Mouse (Mus musculus) hindbrain, postnatal 0 days (tissue): ENCODE results near the gene Zfp62. TPM values are rescaled to one million over a fixed set of nuclear protein-coding genes. Genes with fewer than 3 reads are reported as not detected.

Source experiments
- ATAC-seq: fragments of 200-750 bp; cut with Nextera tagmentation; 2 replicates; pipeline ENCODE4 v1.8.0; 2017; ENCODE audit warnings: mild to moderate bottlenecking, moderate TSS enrichment, moderate library complexity
- DNase-seq: peaks from one replicate; pipeline ENCODE4 v3.0.0-alpha.2; 2015; ENCODE audit warnings: low spot score
- H3K27ac ChIP-seq: fragments of 300-500 bp; sonication (generic); 2 replicates; pipeline ENCODE4 v1.5.1; 2014; ENCODE audit warnings: mild to moderate bottlenecking
- H3K27me3 ChIP-seq: fragments of 300-500 bp; sonication (generic); 2 replicates; pipeline ENCODE4 v1.6.1; 2014; ENCODE audit warnings: low read length, mixed read lengths; ENCODE audit not compliant: insufficient read depth
- H3K36me3 ChIP-seq: fragments of 300-500 bp; sonication (generic); 2 replicates; pipeline ENCODE4 v1.6.1; 2014; ENCODE audit warnings: low read length, mixed read lengths; ENCODE audit not compliant: insufficient read depth
- H3K4me1 ChIP-seq: fragments of 300-500 bp; sonication (generic); 2 replicates; pipeline ENCODE4 v1.6.1; 2014; ENCODE audit warnings: antibody characterized with exemption, low read length, mixed read lengths; ENCODE audit not compliant: insufficient read depth
- H3K4me2 ChIP-seq: fragments of 300-500 bp; sonication (generic); 2 replicates; pipeline ENCODE4 v1.6.1; 2014; ENCODE audit warnings: low read depth, mild to moderate bottlenecking, low read length, moderate library complexity, mixed read lengths
- H3K4me3 ChIP-seq: fragments of 300-500 bp; sonication (generic); 2 replicates; pipeline ENCODE4 v1.5.1; 2014; ENCODE audit warnings: low read length
- H3K9ac ChIP-seq: fragments of 300-500 bp; sonication (generic); replicated peaks from 2 replicates; pipeline ENCODE4 v1.6.1; 2014; ENCODE audit warnings: mild to moderate bottlenecking, low read length, moderate library complexity, mixed read lengths
- H3K9me3 ChIP-seq: fragments of 300-500 bp; sonication (generic); 2 replicates; pipeline ENCODE4 v1.6.1; 2016; ENCODE audit warnings: low read length, mixed read lengths
- CTCF ChIP-seq: IDR thresholded peaks from 2 replicates; pipeline ENCODE4 v1.5.1; 2016; ENCODE audit warnings: antibody characterized with exemption, control low read depth, low read depth
- WGBS: fragments of 180-500 bp; shearing (Covaris S2); extraction: QIAGEN DNeasy Blood & Tissue Kit; methylation state at CpG from one replicate; pipeline ENCODE4 v1.1.7; 2014; 5-methylcytosine and 5-hydroxymethylcytosine counted together
- polyA plus RNA-seq: library from polyadenylated mRNA; unstranded; fragments of >200 nt; fragmentation: Nextera tagmentation; extraction: Ambion mirVana; gene quantifications from 2 replicates; pipeline ENCODE4 v1.2.1, GENCODE M21; 2015
- total RNA-seq: library from RNA; depleted of rRNA; stranded (reverse); fragments of >200 nt; gene quantifications from 2 replicates; pipeline ENCODE4 v1.2.3, GENCODE M21; 2014

Gene Zfp62
- total and polyA plus RNA-seq, 2 experiments from 2014 or later, result 25.0 to 25.8 TPM

GRCm38 (mm10) chr11:49248226-49248973 is 45.3 kb downstream of the Zfp62 start:
- H3K27ac ChIP-seq, result no peak overlapping the region
- TF ChIP-seq CTCF, result no peak
- peaks cover 13% of the 10 kb centered on the region; the same call in 1 of the 2 replicates for H3K4me1 ChIP-seq
- no peak overlapping the region for H3K4me3 ChIP-seq
- no peak overlapping the region for H3K9ac ChIP-seq
- H3K36me3 ChIP-seq, result no peaks in the 10 kb centered on the region
- 42% methylated on average over 6 of the region's 6 CpGs for WGBS
- no peak overlapping the region for H3K4me2 ChIP-seq
- no peaks in the 10 kb centered on the region for H3K9me3 ChIP-seq
- DNase-seq (no peak), ATAC-seq (no peak)
- H3K27me3 ChIP-seq, result no peaks in the 10 kb centered on the region

- peaks cover 13% of the 10 kb centered on the region; the same call in 1 of the 2 replicates for H3K4me1 ChIP-seq
- 0 out of 2 replicates have a peak, but pooled peaks cover 3% of the 10 kb centered on the region for H3K36me3 ChIP-seq
- H3K9me3 ChIP-seq, result no peaks in the 10 kb centered on the region
- TF ChIP-seq CTCF, result no peak
- WGBS, result 63% methylated on average over 6 of the region's 6 CpGs
- ATAC-seq (no peak), DNase-seq (no peak)
- H3K27me3 ChIP-seq, result no peaks in the 10 kb centered on the region
- no peak overlapping the region; the same call in 1 of the 2 replicates for H3K27ac ChIP-seq
- no peak overlapping the region for H3K4me3 ChIP-seq
- no peak overlapping the region for H3K4me2 ChIP-seq
- H3K9ac ChIP-seq, result no peak overlapping the region
These were observed 46.0 kb downstream of the Zfp62 start for GRCm38 (mm10) chr11:49248974-49249700.

GRCm38 (mm10) chr11:49249811-49250421 is 46.8 kb downstream of the Zfp62 start:
- no peaks in the 10 kb centered on the region for H3K27me3 ChIP-seq
- peak overlapping the region; percentile 50 for H3K4me3 ChIP-seq
- peak overlapping the region; percentile 79 for H3K27ac ChIP-seq
- ATAC-seq (peak; percentile 11; the same call in 1 of the 2 replicates), DNase-seq (no peak)
- peaks cover 11% of the 10 kb centered on the region; the same call in 1 of the 2 replicates for H3K4me1 ChIP-seq
- 27% methylated on average over 10 of the region's 10 CpGs for WGBS
- H3K36me3 ChIP-seq, result peaks cover 4% of the 10 kb centered on the region; the same call in 1 of the 2 replicates
- H3K9me3 ChIP-seq, result no peaks in the 10 kb centered on the region
- peak overlapping the region; percentile 57 for H3K9ac ChIP-seq
- no peak for TF ChIP-seq CTCF
- peak overlapping the region; percentile 66 for H3K4me2 ChIP-seq

GRCm38 (mm10) chr11:49250422-49251379 is 47.6 kb downstream of the Zfp62 start:
- H3K4me3 ChIP-seq, result peak overlapping the region; percentile 50
- 0 out of 2 replicates have a peak, but pooled peaks cover 6% of the 10 kb centered on the region for H3K4me1 ChIP-seq
- peak; percentile 71 for DNase-seq
- H3K9ac ChIP-seq, result peak overlapping the region; percentile 57
- H3K27ac ChIP-seq, result peak overlapping the region; percentile 79
- peak overlapping the region; percentile 66 for H3K4me2 ChIP-seq
- no peaks in the 10 kb centered on the region for H3K27me3 ChIP-seq
- TF ChIP-seq CTCF, result peak; percentile 53
- WGBS, result 2% methylated on average over 45 of the region's 45 CpGs
- peak; percentile 94 for ATAC-seq
- no peaks in the 10 kb centered on the region for H3K9me3 ChIP-seq
- peaks cover 4% of the 10 kb centered on the region; the same call in 1 of the 2 replicates for H3K36me3 ChIP-seq

GRCm38 (mm10) chr11:49251380-49251761 is 48.3 kb downstream of the Zfp62 start:
- Histone ChIP-seq H3K9ac (no peak overlapping the region), H3K9me3 (no peaks in the 10 kb centered on the region), H3K4me1 (0 out of 2 replicates have a peak, but pooled peaks cover 6% of the 10 kb centered on the region), H3K27ac (no peak overlapping the region), H3K4me2 (peak overlapping the region; percentile 66), H3K4me3 (peak overlapping the region; percentile 50; the same call in 1 of the 2 replicates), H3K36me3 (peaks cover 4% of the 10 kb centered on the region; the same call in 1 of the 2 replicates), H3K27me3 (no peaks in the 10 kb centered on the region)
- DNase-seq, result no peak
- TF ChIP-seq CTCF, result no peak
- WGBS, result 76% methylated on average over 7 of the region's 7 CpGs
- no peak for ATAC-seq
